Mouse (Mus musculus): ENCODE measurements at regions not wholly inside any gene's neighbourhood (a gene's known extent, or its start where the extent isn't known, plus 50 kb on each side); places are given as distances from the start of the nearest gene placed in this dataset.

DNA sequence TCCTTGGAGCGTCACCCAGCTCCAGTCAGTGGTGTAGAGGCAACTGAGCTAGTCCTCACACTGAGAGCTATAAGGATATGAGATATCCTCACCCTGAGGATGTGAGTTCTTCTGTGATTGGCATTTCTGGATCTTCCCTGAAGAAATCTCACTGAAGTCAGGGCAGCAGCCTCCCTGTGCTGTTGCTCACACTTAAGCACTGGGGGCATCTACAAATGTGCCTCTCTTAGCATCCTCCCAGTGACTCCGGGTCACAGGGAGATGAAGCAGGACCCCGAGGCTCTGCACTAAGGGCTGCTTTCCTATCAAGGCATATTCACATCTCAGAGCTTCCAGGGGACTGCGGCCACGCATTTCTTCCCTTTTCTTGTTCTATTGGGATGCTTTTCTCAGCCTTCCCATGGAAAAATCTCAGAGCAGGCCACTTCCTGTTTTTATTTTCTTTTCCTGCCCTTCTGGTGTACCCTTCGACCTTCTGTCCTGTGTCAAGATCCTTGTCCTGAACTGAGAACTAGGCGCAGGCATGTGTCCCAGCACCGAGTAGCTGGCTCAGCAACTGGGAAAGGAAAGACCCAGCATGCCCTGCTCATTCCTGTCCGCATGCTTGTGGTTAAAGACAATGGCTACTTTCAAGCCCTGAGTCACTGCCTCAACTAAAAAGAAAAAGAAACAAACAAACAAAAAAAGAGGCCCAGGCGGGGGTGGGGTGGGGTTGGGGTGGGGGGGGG, 92.8 kb downstream of the Tomm20 start:
- H3K36me3 ChIP-seq (ENCODE audit: insufficient read depth), result no peaks in the 10 kb centered on the region
- H3K4me3 ChIP-seq (ENCODE audit: low read depth, low read length), result no peak overlapping the region
- no peaks in the 10 kb centered on the region for H3K27me3 ChIP-seq (ENCODE audit: insufficient read depth, low read length)
- WGBS, result 56% methylated on average over 10 of the region's 10 CpGs
- peak overlapping the region; percentile 67 for H3K27ac ChIP-seq (ENCODE audit: low read depth)
- no peak overlapping the region for H3K9ac ChIP-seq
- ATAC-seq (ENCODE audit: insufficient read depth) (no peak), DNase-seq (no peak)
- no peaks in the 10 kb centered on the region for H3K9me3 ChIP-seq (ENCODE audit: low read depth, low read length)
- no peak for TF ChIP-seq CTCF (IDR thresholded peaks at IDR 0.05; ENCODE audit: low read depth)
- H3K4me1 ChIP-seq (ENCODE audit: insufficient read depth), result peaks cover 16% of the 10 kb centered on the region
- no peak overlapping the region for H3K4me2 ChIP-seq

DNA sequence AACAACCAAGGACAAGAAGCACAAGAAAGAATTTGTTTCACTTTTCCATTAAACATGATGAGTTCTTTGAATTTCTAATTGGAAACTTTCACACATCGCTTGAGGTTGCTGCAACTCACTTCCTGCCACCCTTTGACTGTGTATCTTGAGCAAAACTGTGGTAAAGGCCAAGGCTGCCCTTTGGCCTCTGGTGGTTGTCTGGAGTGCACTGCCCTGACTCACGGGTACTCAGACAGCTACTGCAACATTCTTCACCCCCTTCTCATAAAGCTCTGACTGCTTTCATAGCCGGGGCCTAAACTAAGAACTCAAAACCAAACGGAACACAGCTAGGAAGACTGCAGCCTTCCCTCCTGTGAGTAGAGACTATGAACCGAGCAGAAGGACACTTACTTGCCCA, 93.5 kb downstream of the Tomm20 start:
- Histone ChIP-seq H3K9me3 (ENCODE audit: low read depth, low read length) (no peaks in the 10 kb centered on the region), H3K27ac (ENCODE audit: low read depth) (peak overlapping the region; percentile 67), H3K36me3 (ENCODE audit: insufficient read depth) (no peaks in the 10 kb centered on the region), H3K4me2 (no peak overlapping the region), H3K27me3 (ENCODE audit: insufficient read depth, low read length) (no peaks in the 10 kb centered on the region), H3K9ac (no peak overlapping the region), H3K4me1 (ENCODE audit: insufficient read depth) (peaks cover 22% of the 10 kb centered on the region), H3K4me3 (ENCODE audit: low read depth, low read length) (no peak overlapping the region)
- TF ChIP-seq CTCF (IDR thresholded peaks at IDR 0.05; ENCODE audit: low read depth), result no peak
- WGBS, result 47% methylated on average over 5 of the region's 5 CpGs
- ATAC-seq (ENCODE audit: insufficient read depth), result no peak
- DNase-seq, result no peak

DNA sequence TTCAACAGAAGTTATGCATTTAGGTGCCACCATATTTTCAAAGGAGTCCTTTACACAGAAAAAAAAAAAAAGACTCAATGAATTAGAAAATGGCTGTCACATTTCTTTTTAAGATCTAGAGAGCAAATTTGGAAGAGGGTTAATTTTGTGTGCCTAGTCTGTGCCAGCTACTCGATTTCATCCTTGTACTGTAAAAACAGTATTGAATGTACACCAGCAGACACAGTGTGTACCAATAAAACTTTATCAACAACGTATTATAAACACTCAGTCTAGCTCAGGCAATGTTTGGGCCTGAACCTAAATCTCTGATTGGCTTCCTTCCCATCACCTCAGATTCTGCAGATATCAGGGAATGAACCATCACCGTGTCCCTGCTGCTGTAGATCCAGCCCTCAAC, 93.9 kb downstream of the Tomm20 start:
- no peaks in the 10 kb centered on the region for H3K27me3 ChIP-seq (ENCODE audit: insufficient read depth, low read length)
- no peak overlapping the region for H3K4me2 ChIP-seq
- no peaks in the 10 kb centered on the region for H3K9me3 ChIP-seq (ENCODE audit: low read depth, low read length)
- no peak for DNase-seq
- ATAC-seq (ENCODE audit: insufficient read depth), result no peak
- H3K27ac ChIP-seq (ENCODE audit: low read depth), result no peak overlapping the region; the same call in 1 of the 2 replicates
- H3K4me1 ChIP-seq (ENCODE audit: insufficient read depth), result peaks cover 22% of the 10 kb centered on the region
- 78% methylated on average over 3 of the region's 3 CpGs for WGBS
- no peak overlapping the region for H3K4me3 ChIP-seq (ENCODE audit: low read depth, low read length)
- no peak for TF ChIP-seq CTCF (IDR thresholded peaks at IDR 0.05; ENCODE audit: low read depth)
- H3K36me3 ChIP-seq (ENCODE audit: insufficient read depth), result no peaks in the 10 kb centered on the region
- H3K9ac ChIP-seq, result no peak overlapping the region

DNA sequence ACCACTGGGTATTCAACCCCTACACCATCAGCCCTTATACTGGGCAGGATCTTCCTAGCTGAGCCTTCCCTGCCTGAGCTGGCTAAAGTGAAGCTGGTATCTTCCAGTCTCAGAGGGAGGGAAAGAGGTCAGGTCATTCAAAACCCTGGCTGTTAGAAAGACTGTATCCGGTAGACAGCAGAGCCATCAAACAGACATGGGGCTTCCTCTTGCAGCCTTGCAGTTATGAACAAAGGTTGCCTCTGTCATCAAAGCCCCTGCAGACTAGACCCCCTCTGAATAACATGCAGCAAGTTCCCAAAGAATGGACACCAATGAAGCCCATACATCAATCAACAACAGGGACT, 95.5 kb downstream of the Tomm20 start:
- H3K4me3 ChIP-seq (ENCODE audit: low read depth, low read length), result no peak overlapping the region
- peaks cover 22% of the 10 kb centered on the region for H3K4me1 ChIP-seq (ENCODE audit: insufficient read depth)
- DNase-seq (no peak), ATAC-seq (ENCODE audit: insufficient read depth) (no peak)
- H3K36me3 ChIP-seq (ENCODE audit: insufficient read depth), result no peaks in the 10 kb centered on the region
- H3K4me2 ChIP-seq, result no peak overlapping the region
- no peaks in the 10 kb centered on the region for H3K9me3 ChIP-seq (ENCODE audit: low read depth, low read length)
- no peaks in the 10 kb centered on the region for H3K27me3 ChIP-seq (ENCODE audit: insufficient read depth, low read length)
- H3K9ac ChIP-seq, result no peak overlapping the region
- WGBS, result 38% methylated on average over 1 of the region's 1 CpGs
- TF ChIP-seq CTCF (IDR thresholded peaks at IDR 0.05; ENCODE audit: low read depth), result no peak
- peak overlapping the region; percentile 71 for H3K27ac ChIP-seq (ENCODE audit: low read depth)

DNA sequence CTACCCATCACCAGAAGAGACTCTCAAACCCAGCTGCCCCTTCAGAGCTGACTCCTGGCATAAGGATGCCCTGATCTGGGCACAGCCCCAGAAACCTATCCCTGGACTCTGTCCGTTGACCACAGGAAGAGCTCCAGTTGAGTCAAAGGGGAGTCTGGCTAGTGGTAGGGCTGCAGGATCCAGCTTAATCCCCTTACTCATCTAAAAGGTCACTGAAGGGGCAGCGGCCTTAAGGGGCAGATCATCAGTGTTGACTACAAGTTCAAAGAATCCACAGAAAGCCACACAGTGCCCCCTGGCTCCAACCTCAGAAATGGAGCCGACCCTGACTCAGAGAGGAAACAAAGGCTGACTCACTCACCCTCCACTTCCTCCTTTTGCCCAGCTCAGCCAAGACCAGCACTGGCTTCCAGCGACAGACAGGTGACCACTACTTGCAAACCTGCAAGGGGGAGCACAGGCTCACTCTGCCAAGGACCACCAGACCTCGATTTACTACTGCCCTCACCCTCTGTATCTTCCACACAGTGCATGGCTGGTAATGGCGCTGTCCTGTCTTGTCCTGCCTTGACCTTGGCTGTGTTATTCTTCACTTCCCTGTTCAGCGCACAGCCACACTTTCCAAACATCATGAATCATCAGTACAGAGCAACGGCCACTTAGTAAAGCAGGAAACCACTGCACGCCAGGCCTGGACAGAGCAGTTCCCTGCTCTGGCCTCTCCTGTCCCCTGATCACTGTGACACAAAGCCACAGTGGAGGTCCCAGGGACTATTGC, 96.0 kb downstream of the Tomm20 start:
- no peaks in the 10 kb centered on the region for H3K27me3 ChIP-seq (ENCODE audit: insufficient read depth, low read length)
- peak overlapping the region; percentile 71 for H3K27ac ChIP-seq (ENCODE audit: low read depth)
- H3K9ac ChIP-seq, result no peak overlapping the region
- no peaks in the 10 kb centered on the region for H3K9me3 ChIP-seq (ENCODE audit: low read depth, low read length)
- H3K36me3 ChIP-seq (ENCODE audit: insufficient read depth), result no peaks in the 10 kb centered on the region
- no peak overlapping the region for H3K4me2 ChIP-seq
- peaks cover 20% of the 10 kb centered on the region for H3K4me1 ChIP-seq (ENCODE audit: insufficient read depth)
- ATAC-seq (ENCODE audit: insufficient read depth) (peak; percentile 47), DNase-seq (peak; percentile 60)
- no peak overlapping the region for H3K4me3 ChIP-seq (ENCODE audit: low read depth, low read length)
- 34% methylated on average over 9 of the region's 9 CpGs for WGBS
- TF ChIP-seq CTCF (IDR thresholded peaks at IDR 0.05; ENCODE audit: low read depth), result peak; percentile 51

GRCm38 (mm10) chr8:126848369-126849105, 97.1 kb downstream of the Tomm20 start:
- WGBS, result 85% methylated on average over 13 of the region's 13 CpGs
- DNase-seq (no peak), ATAC-seq (ENCODE audit: insufficient read depth) (no peak)
- no peak overlapping the region for H3K27ac ChIP-seq (ENCODE audit: low read depth)
- H3K4me1 ChIP-seq (ENCODE audit: insufficient read depth), result peaks cover 15% of the 10 kb centered on the region
- no peak overlapping the region for H3K9ac ChIP-seq
- no peak for TF ChIP-seq CTCF (IDR thresholded peaks at IDR 0.05; ENCODE audit: low read depth)
- no peaks in the 10 kb centered on the region for H3K36me3 ChIP-seq (ENCODE audit: insufficient read depth)
- H3K4me2 ChIP-seq, result no peak overlapping the region
- H3K9me3 ChIP-seq (ENCODE audit: low read depth, low read length), result no peaks in the 10 kb centered on the region
- no peak overlapping the region for H3K4me3 ChIP-seq (ENCODE audit: low read depth, low read length)
- H3K27me3 ChIP-seq (ENCODE audit: insufficient read depth, low read length), result no peaks in the 10 kb centered on the region
